Mouse (Mus musculus): Measurements from ENCODE around the gene Myt1l. TPM values are rescaled to one million over a fixed set of nuclear protein-coding genes. Genes with fewer than 3 reads are reported as not detected.

The Myt1l gene
- polyA plus RNA-seq, 1 experiment from 2014 or later = 265 TPM

GRCm38 (mm10) chr12:29695194-29695593, 167.0 kb downstream of the Myt1l start:
- no peak overlapping the region for H3K4me2 ChIP-seq (ENCODE audit: low read depth, low read length)
- peak overlapping the region; percentile 62 for H3K27ac ChIP-seq (ENCODE audit: low read depth, low read length)
- ATAC-seq (ENCODE audit: low read depth) = no peak
- H3K4me1 ChIP-seq (ENCODE audit: control insufficient read depth, insufficient read depth, low read length) = peaks cover 54% of the 10 kb centered on the region
- no peak overlapping the region for H3K4me3 ChIP-seq (ENCODE audit: low read depth, low read length)
- H3K9ac ChIP-seq (replicated peaks; ENCODE audit: low read depth, low read length) = no peak overlapping the region
- H3K36me3 ChIP-seq (ENCODE audit: control insufficient read depth, insufficient read depth, low read length) = no peaks in the 10 kb centered on the region
- no peaks in the 10 kb centered on the region for H3K27me3 ChIP-seq (ENCODE audit: control insufficient read depth, insufficient read depth, low read length)
- no peaks in the 10 kb centered on the region for H3K9me3 ChIP-seq (ENCODE audit: control insufficient read depth, low read length)
- 55% methylated on average over 2 of the region's 2 CpGs for WGBS

GRCm38 (mm10) chr12:29697526-29698500, 169.6 kb downstream of the Myt1l start:
- Histone ChIP-seq H3K9ac (replicated peaks; ENCODE audit: low read depth, low read length) (no peak overlapping the region), H3K27ac (ENCODE audit: low read depth, low read length) (peak overlapping the region; percentile 89), H3K36me3 (ENCODE audit: control insufficient read depth, insufficient read depth, low read length) (no peaks in the 10 kb centered on the region), H3K4me2 (ENCODE audit: low read depth, low read length) (no peak overlapping the region), H3K9me3 (ENCODE audit: control insufficient read depth, low read length) (no peaks in the 10 kb centered on the region), H3K4me1 (ENCODE audit: control insufficient read depth, insufficient read depth, low read length) (peaks cover 62% of the 10 kb centered on the region), H3K4me3 (ENCODE audit: low read depth, low read length) (no peak overlapping the region), H3K27me3 (ENCODE audit: control insufficient read depth, insufficient read depth, low read length) (no peaks in the 10 kb centered on the region)
- ATAC-seq (ENCODE audit: low read depth) = peak; percentile 64
- WGBS = 47% methylated on average over 12 of the region's 12 CpGs

DNA sequence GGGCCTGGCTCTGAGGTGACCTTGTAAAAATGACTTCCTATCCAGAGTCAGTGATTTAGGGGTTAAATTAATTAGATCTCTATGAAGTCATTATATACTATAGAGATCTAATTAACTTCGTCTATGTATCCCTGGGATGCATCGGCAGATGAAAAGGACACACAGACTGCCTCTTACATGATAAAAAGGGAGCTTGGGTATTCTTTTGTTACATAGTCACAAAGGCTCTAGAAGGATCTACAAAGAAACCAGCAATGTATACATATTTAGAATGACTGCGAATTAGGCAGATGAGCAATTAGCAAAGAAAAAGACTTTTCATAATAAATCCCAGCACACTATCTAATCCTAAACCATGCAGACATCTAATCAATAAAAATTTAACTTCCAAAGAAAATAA, 170.4 kb downstream of the Myt1l start:
- Histone ChIP-seq H3K4me1 (ENCODE audit: control insufficient read depth, insufficient read depth, low read length) (peaks cover 69% of the 10 kb centered on the region), H3K9me3 (ENCODE audit: control insufficient read depth, low read length) (no peaks in the 10 kb centered on the region), H3K9ac (replicated peaks; ENCODE audit: low read depth, low read length) (no peak overlapping the region), H3K36me3 (ENCODE audit: control insufficient read depth, insufficient read depth, low read length) (no peaks in the 10 kb centered on the region), H3K27me3 (ENCODE audit: control insufficient read depth, insufficient read depth, low read length) (no peaks in the 10 kb centered on the region), H3K27ac (ENCODE audit: low read depth, low read length) (peak overlapping the region; percentile 89), H3K4me2 (ENCODE audit: low read depth, low read length) (no peak overlapping the region), H3K4me3 (ENCODE audit: low read depth, low read length) (no peak overlapping the region)
- ATAC-seq (ENCODE audit: low read depth) = peak; percentile 38
- whole genome bisulfite sequencing = 24% methylated on average over 3 of the region's 3 CpGs

DNA sequence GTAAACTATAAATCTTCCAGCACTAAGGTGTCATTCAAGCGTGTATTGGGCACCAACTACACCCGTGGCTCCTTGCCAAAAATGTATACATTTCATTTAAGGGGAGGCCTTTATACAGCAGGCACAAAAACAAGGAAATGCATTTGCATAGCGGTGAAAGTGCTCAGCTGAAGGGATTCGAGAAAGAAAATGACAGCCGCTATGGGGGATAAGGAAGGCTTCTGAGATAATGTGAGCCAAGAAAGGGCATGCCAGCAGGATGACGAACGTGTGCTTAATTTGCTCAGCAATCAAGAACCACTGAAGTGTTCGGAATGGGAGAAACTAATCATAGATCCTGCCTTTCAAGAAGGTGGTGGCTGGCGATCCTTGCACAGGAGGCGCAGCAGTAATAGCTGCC, 170.8 kb downstream of the Myt1l start:
- 9% methylated on average over 10 of the region's 10 CpGs for WGBS
- Histone ChIP-seq H3K4me2 (ENCODE audit: low read depth, low read length) (peak overlapping the region; percentile 0; the same call in 1 of the 2 replicates), H3K9ac (replicated peaks; ENCODE audit: low read depth, low read length) (peak overlapping the region; percentile 17; the same call in 1 of the 2 replicates), H3K27me3 (ENCODE audit: control insufficient read depth, insufficient read depth, low read length) (no peaks in the 10 kb centered on the region), H3K36me3 (ENCODE audit: control insufficient read depth, insufficient read depth, low read length) (no peaks in the 10 kb centered on the region), H3K9me3 (ENCODE audit: control insufficient read depth, low read length) (no peaks in the 10 kb centered on the region), H3K4me1 (ENCODE audit: control insufficient read depth, insufficient read depth, low read length) (peaks cover 71% of the 10 kb centered on the region), H3K27ac (ENCODE audit: low read depth, low read length) (peak overlapping the region; percentile 89), H3K4me3 (ENCODE audit: low read depth, low read length) (no peak overlapping the region)
- ATAC-seq (ENCODE audit: low read depth) = peak; percentile 23; the same call in 1 of the 2 replicates

DNA sequence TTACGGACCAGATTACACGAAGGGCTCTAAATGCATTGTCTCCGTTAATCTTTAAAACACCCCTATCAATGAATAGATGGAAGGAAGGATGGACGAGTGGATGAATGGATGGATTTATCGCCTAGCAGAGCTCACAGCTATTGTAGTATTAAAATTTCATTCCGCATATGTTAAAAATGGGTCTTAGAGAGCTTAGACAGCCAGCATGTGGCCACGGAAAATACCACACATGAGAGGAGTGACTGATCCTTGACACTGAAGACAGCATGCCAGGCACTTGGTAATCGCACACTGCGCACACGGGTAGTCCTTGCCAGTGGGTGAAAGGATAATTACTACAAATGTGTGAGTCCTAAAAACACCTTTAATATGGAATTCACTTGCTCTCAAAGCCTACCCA, 171.2 kb downstream of the Myt1l start:
- Histone ChIP-seq H3K9ac (replicated peaks; ENCODE audit: low read depth, low read length) (peak overlapping the region; percentile 17), H3K36me3 (ENCODE audit: control insufficient read depth, insufficient read depth, low read length) (no peaks in the 10 kb centered on the region), H3K4me1 (ENCODE audit: control insufficient read depth, insufficient read depth, low read length) (peaks cover 69% of the 10 kb centered on the region), H3K27me3 (ENCODE audit: control insufficient read depth, insufficient read depth, low read length) (no peaks in the 10 kb centered on the region), H3K9me3 (ENCODE audit: control insufficient read depth, low read length) (no peaks in the 10 kb centered on the region), H3K4me3 (ENCODE audit: low read depth, low read length) (no peak overlapping the region), H3K27ac (ENCODE audit: low read depth, low read length) (peak overlapping the region; percentile 89), H3K4me2 (ENCODE audit: low read depth, low read length) (peak overlapping the region; percentile 0; the same call in 1 of the 2 replicates)
- 16% methylated on average over 10 of the region's 10 CpGs for WGBS
- ATAC-seq (ENCODE audit: low read depth) = no peak

- H3K4me3 ChIP-seq (ENCODE audit: low read depth, low read length) = no peak overlapping the region
- H3K4me1 ChIP-seq (ENCODE audit: control insufficient read depth, insufficient read depth, low read length) = peaks cover 63% of the 10 kb centered on the region
- H3K4me2 ChIP-seq (ENCODE audit: low read depth, low read length) = no peak overlapping the region
- no peaks in the 10 kb centered on the region for H3K36me3 ChIP-seq (ENCODE audit: control insufficient read depth, insufficient read depth, low read length)
- no peak for ATAC-seq (ENCODE audit: low read depth)
- H3K27me3 ChIP-seq (ENCODE audit: control insufficient read depth, insufficient read depth, low read length) = no peaks in the 10 kb centered on the region
- no peak overlapping the region for H3K9ac ChIP-seq (replicated peaks; ENCODE audit: low read depth, low read length)
- peak overlapping the region; percentile 89 for H3K27ac ChIP-seq (ENCODE audit: low read depth, low read length)
- WGBS = 86% methylated on average over 3 of the region's 3 CpGs
- H3K9me3 ChIP-seq (ENCODE audit: control insufficient read depth, low read length) = no peaks in the 10 kb centered on the region
Observed at GRCm38 (mm10) chr12:29700026-29700425, 171.8 kb downstream of the Myt1l start.

- no peaks in the 10 kb centered on the region for H3K27me3 ChIP-seq (ENCODE audit: control insufficient read depth, insufficient read depth, low read length)
- H3K4me3 ChIP-seq (ENCODE audit: low read depth, low read length) = no peak overlapping the region
- WGBS = 57% methylated on average over 4 of the region's 4 CpGs
- no peaks in the 10 kb centered on the region for H3K9me3 ChIP-seq (ENCODE audit: control insufficient read depth, low read length)
- H3K27ac ChIP-seq (ENCODE audit: low read depth, low read length) = peak overlapping the region; percentile 85; the same call in 1 of the 2 replicates
- ATAC-seq (ENCODE audit: low read depth) = no peak
- no peaks in the 10 kb centered on the region for H3K36me3 ChIP-seq (ENCODE audit: control insufficient read depth, insufficient read depth, low read length)
- H3K9ac ChIP-seq (replicated peaks; ENCODE audit: low read depth, low read length) = no peak overlapping the region
- no peak overlapping the region for H3K4me2 ChIP-seq (ENCODE audit: low read depth, low read length)
- peaks cover 58% of the 10 kb centered on the region for H3K4me1 ChIP-seq (ENCODE audit: control insufficient read depth, insufficient read depth, low read length)
Observed at GRCm38 (mm10) chr12:29701076-29701475, 172.9 kb downstream of the Myt1l start.

GRCm38 (mm10) chr12:29701731-29702316, 173.6 kb downstream of the Myt1l start:
- no peak overlapping the region for H3K4me2 ChIP-seq (ENCODE audit: low read depth, low read length)
- H3K27ac ChIP-seq (ENCODE audit: low read depth, low read length) = peak overlapping the region; percentile 85
- no peak overlapping the region for H3K4me3 ChIP-seq (ENCODE audit: low read depth, low read length)
- no peak for ATAC-seq (ENCODE audit: low read depth)
- peaks cover 58% of the 10 kb centered on the region for H3K4me1 ChIP-seq (ENCODE audit: control insufficient read depth, insufficient read depth, low read length)
- WGBS = 8% methylated on average over 6 of the region's 6 CpGs
- peak overlapping the region; percentile 16; the same call in 1 of the 2 replicates for H3K9ac ChIP-seq (replicated peaks; ENCODE audit: low read depth, low read length)
- no peaks in the 10 kb centered on the region for H3K9me3 ChIP-seq (ENCODE audit: control insufficient read depth, low read length)
- H3K36me3 ChIP-seq (ENCODE audit: control insufficient read depth, insufficient read depth, low read length) = no peaks in the 10 kb centered on the region
- H3K27me3 ChIP-seq (ENCODE audit: control insufficient read depth, insufficient read depth, low read length) = no peaks in the 10 kb centered on the region

GRCm38 (mm10) chr12:29702626-29703025, 174.4 kb downstream of the Myt1l start:
- Histone ChIP-seq H3K9me3 (ENCODE audit: control insufficient read depth, low read length) (no peaks in the 10 kb centered on the region), H3K36me3 (ENCODE audit: control insufficient read depth, insufficient read depth, low read length) (no peaks in the 10 kb centered on the region), H3K27me3 (ENCODE audit: control insufficient read depth, insufficient read depth, low read length) (no peaks in the 10 kb centered on the region), H3K4me1 (ENCODE audit: control insufficient read depth, insufficient read depth, low read length) (peaks cover 52% of the 10 kb centered on the region), H3K4me3 (ENCODE audit: low read depth, low read length) (no peak overlapping the region), H3K9ac (replicated peaks; ENCODE audit: low read depth, low read length) (no peak overlapping the region; the same call in 1 of the 2 replicates), H3K27ac (ENCODE audit: low read depth, low read length) (peak overlapping the region; percentile 85), H3K4me2 (ENCODE audit: low read depth, low read length) (no peak overlapping the region)
- 13% methylated on average over 4 of the region's 4 CpGs for WGBS
- no peak for ATAC-seq (ENCODE audit: low read depth)
